Mouse (Mus musculus) heart, embryonic 14.5 days (tissue): ENCODE measurements at regions not wholly inside any gene's neighbourhood (a gene's known extent, or its start where the extent isn't known, plus 50 kb on each side); places are given as distances from the start of the nearest gene placed in this dataset. TPM values are rescaled to one million over a fixed set of nuclear protein-coding genes. Genes with fewer than 3 reads are reported as not detected.

Source experiments
- microRNA-seq: library from miRNA; unstranded; fragments of <30 nt; microRNA quantifications from one replicate; pipeline ENCODE4, GENCODE M21; 2016

Small RNAs in the stretch of these regions (microRNA-seq; reads per million reads assigned to microRNA genes)
- gene Gm25442, result not detected
